Mouse (Mus musculus): Measurements from ENCODE around the gene Serpina3m. TPM values are rescaled to one million over a fixed set of nuclear protein-coding genes. Genes with fewer than 3 reads are reported as not detected.
"Not testable (repeated sequence)": the region's sequence is repeated elsewhere in the genome, so short reads cannot be mapped to it uniquely, and the experiment has no call there.

Gene Serpina3m
- polyA plus RNA-seq (2015; fragmentation: Nextera tagmentation; extraction: Ambion mirVana), result not detected in 2 replicates

DNA sequence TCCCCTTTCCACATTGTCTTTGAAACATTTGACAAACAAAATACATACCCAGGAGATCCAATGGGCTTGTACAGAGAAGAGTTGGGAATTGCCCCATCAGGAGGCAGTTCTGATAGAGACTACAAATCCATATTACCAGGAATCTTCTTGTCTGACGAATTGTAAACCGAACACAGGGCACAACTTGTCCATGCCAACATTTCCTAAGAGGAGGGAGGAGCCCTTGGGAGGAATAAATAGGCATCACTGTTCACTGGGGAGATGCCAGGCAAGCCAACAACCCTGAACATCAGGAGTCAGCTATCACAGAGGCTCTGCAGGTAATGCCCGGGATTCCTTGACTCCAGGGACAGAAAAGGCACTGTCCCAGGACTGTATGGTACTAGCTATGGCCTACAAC lies at the start of gene Serpina3m, which contains the start of gene Serpina3k:
Serpina3m (plus strand) TSS at position 261 of the 400 bp plus-strand sequence.
Serpina3k (plus strand) TSS at position 261 of the 400 bp plus-strand sequence.
- H3K27me3 ChIP-seq (replicated peaks); H3K9ac ChIP-seq; H3K9me3 ChIP-seq; H3K36me3 ChIP-seq (replicated peaks); H3K4me3 ChIP-seq; H3K4me2 ChIP-seq; H3K27ac ChIP-seq; ATAC-seq (replicated peaks); H3K4me1 ChIP-seq: not testable (repeated sequence)
- 89% methylated on average over 3 of the region's 3 CpGs for WGBS

GRCm38 (mm10) chr12:104289872-104290271 lies 48.4 kb upstream of the Serpina3m start:
- ATAC-seq (replicated peaks), result no peak
- Histone ChIP-seq H3K9me3 (no peaks in the 10 kb centered on the region), H3K9ac (no peak overlapping the region), H3K27ac (no peak overlapping the region), H3K4me1 (no peaks in the 10 kb centered on the region), H3K4me2 (no peak overlapping the region), H3K36me3 (replicated peaks) (no peaks in the 10 kb centered on the region), H3K27me3 (replicated peaks) (no peaks in the 10 kb centered on the region), H3K4me3 (no peak overlapping the region)
- WGBS, result 49% methylated on average over 4 of the region's 4 CpGs

GRCm38 (mm10) chr12:104293963-104294362 lies 44.3 kb upstream of the Serpina3m start:
- no peak overlapping the region for H3K27ac ChIP-seq
- no peak overlapping the region for H3K4me3 ChIP-seq
- no peaks in the 10 kb centered on the region for H3K9me3 ChIP-seq
- whole genome bisulfite sequencing, result 97% methylated on average over 2 of the region's 2 CpGs
- H3K36me3 ChIP-seq (replicated peaks), result no peaks in the 10 kb centered on the region
- no peak overlapping the region for H3K4me2 ChIP-seq
- no peaks in the 10 kb centered on the region for H3K27me3 ChIP-seq (replicated peaks)
- H3K4me1 ChIP-seq, result no peaks in the 10 kb centered on the region
- no peak overlapping the region for H3K9ac ChIP-seq
- no peak for ATAC-seq (replicated peaks)

DNA sequence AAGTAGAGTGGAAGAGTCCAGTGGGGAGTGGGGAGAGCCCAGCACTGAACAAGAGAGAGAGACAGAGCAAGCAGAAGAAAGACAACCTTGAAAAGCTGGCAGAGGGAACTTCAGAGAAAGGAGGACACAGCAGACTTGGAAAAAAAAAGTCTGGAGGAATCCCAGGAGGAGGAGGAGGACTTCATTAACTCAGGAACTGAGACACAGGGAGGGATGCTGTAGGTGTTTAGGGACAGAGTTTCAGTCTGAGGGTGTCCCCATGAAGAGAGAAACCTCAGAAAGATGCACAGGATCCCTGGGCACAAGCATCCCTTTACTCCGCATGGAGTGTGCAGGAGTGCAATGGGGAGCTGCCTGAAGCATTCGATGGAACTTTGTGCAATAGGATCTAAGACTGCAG lies 40.2 kb upstream of the Serpina3m start:
- no peak overlapping the region for H3K9ac ChIP-seq
- H3K4me3 ChIP-seq, result no peak overlapping the region
- no peaks in the 10 kb centered on the region for H3K9me3 ChIP-seq
- H3K27me3 ChIP-seq (replicated peaks), result no peaks in the 10 kb centered on the region
- H3K4me2 ChIP-seq, result no peak overlapping the region
- no peaks in the 10 kb centered on the region for H3K36me3 ChIP-seq (replicated peaks)
- H3K4me1 ChIP-seq, result no peaks in the 10 kb centered on the region
- ATAC-seq (replicated peaks), result no peak
- WGBS, result 77% methylated on average over 2 of the region's 2 CpGs
- H3K27ac ChIP-seq, result no peak overlapping the region

DNA sequence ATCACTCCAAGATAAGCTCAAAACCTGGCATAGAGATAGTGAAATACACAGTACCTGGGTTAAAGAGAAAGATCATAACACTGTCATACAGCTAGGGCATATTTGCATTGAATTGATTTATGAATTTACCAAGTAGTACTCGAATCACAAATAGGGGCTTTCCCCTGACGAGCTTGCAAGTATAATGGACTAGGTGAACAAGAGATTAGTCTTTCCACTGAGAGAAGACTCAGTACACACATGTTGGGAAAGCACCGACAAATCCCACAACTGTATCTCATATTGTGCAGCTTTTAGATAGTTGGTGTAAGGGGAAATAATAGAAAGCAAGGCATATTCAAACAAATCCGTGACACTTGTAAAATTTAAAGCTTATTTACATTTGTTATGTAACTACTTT lies 32.3 kb upstream of the Serpina3m start:
- H3K36me3 ChIP-seq (replicated peaks), result no peaks in the 10 kb centered on the region
- no peaks in the 10 kb centered on the region for H3K27me3 ChIP-seq (replicated peaks)
- H3K4me3 ChIP-seq, result no peak overlapping the region
- no peak overlapping the region for H3K4me2 ChIP-seq
- H3K27ac ChIP-seq, result no peak overlapping the region
- no peaks in the 10 kb centered on the region for H3K4me1 ChIP-seq
- H3K9me3 ChIP-seq, result no peaks in the 10 kb centered on the region
- H3K9ac ChIP-seq, result no peak overlapping the region
- no peak for ATAC-seq (replicated peaks)
- WGBS, result 85% methylated on average over 4 of the region's 4 CpGs

- Histone ChIP-seq H3K27me3 (replicated peaks) (no peaks in the 10 kb centered on the region), H3K36me3 (replicated peaks) (no peaks in the 10 kb centered on the region), H3K4me3 (no peak within 1 kb of the TSS), H3K27ac (no peak within 1 kb of the TSS), H3K4me1 (no peaks in the 10 kb centered on the region), H3K9ac (no peak within 1 kb of the TSS), H3K9me3 (no peaks in the 10 kb centered on the region), H3K4me2 (no peak within 1 kb of the TSS)
- no peak for ATAC-seq (replicated peaks)
- WGBS, result 97% methylated on average over 1 of the region's 1 CpGs
Observed at GRCm38 (mm10) chr12:104314253-104314652, 24.0 kb upstream of the Serpina3m start, which contains the start of gene Serpina3j. Gene Serpina3j, plus strand, starts transcription at chr12:104314553.

- ATAC-seq (replicated peaks), result no peak
- H3K4me2 ChIP-seq, result no peak overlapping the region
- H3K4me3 ChIP-seq, result no peak overlapping the region
- no peaks in the 10 kb centered on the region for H3K36me3 ChIP-seq (replicated peaks)
- H3K9me3 ChIP-seq, result no peaks in the 10 kb centered on the region
- no peak overlapping the region for H3K9ac ChIP-seq
- no peaks in the 10 kb centered on the region for H3K27me3 ChIP-seq (replicated peaks)
- H3K27ac ChIP-seq, result no peak overlapping the region
- WGBS, result 86% methylated on average over 1 of the region's 1 CpGs
- no peaks in the 10 kb centered on the region for H3K4me1 ChIP-seq
Observed at GRCm38 (mm10) chr12:104322454-104322853, 15.8 kb upstream of the Serpina3m start.

GRCm38 (mm10) chr12:104331701-104332100 lies 6.6 kb upstream of the Serpina3m start:
- Histone ChIP-seq H3K27me3 (replicated peaks) (no peaks in the 10 kb centered on the region), H3K9ac (no peak overlapping the region), H3K36me3 (replicated peaks) (no peaks in the 10 kb centered on the region), H3K27ac (no peak overlapping the region), H3K4me1 (no peaks in the 10 kb centered on the region), H3K9me3 (no peaks in the 10 kb centered on the region), H3K4me3 (no peak overlapping the region), H3K4me2 (no peak overlapping the region)
- WGBS, result 32% methylated on average over 1 of the region's 1 CpGs
- ATAC-seq (replicated peaks), result no peak

DNA sequence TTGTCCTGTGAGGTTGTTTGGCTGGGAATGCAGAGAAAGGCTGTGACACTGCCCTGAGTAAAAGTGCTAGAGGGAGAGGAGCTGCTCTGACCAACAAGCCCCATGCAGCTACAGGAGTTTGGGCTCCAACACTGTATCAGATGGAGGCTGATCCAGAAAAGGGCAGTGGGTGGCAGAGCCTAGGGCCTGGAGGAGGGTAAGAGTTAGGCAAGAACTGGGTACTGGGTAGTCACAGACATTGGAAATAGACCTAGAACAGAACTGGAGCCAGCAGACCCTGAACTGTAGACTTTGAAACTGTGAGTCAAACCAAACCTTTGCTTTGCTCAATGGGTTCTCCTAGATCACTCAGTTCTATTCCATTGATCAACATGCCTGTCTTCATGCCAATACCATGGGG lies 1.4 kb upstream of the Serpina3m start:
- not testable (repeated sequence) for H3K27me3 ChIP-seq (replicated peaks); H3K4me1 ChIP-seq; H3K4me2 ChIP-seq; H3K9me3 ChIP-seq; H3K27ac ChIP-seq; H3K4me3 ChIP-seq; H3K36me3 ChIP-seq (replicated peaks); ATAC-seq (replicated peaks); H3K9ac ChIP-seq

GRCm38 (mm10) chr12:104338705-104339104 lies 419 bp downstream of the Serpina3m start:
- Histone ChIP-seq H3K4me3 (no peak overlapping the region), H3K9me3 (no peaks in the 10 kb centered on the region), H3K36me3 (replicated peaks) (no peaks in the 10 kb centered on the region), H3K4me1 (no peaks in the 10 kb centered on the region), H3K9ac (no peak overlapping the region), H3K27ac (no peak overlapping the region), H3K4me2 (no peak overlapping the region), H3K27me3 (replicated peaks) (no peaks in the 10 kb centered on the region)
- WGBS, result 88% methylated on average over 3 of the region's 3 CpGs
- ATAC-seq (replicated peaks), result no peak

DNA sequence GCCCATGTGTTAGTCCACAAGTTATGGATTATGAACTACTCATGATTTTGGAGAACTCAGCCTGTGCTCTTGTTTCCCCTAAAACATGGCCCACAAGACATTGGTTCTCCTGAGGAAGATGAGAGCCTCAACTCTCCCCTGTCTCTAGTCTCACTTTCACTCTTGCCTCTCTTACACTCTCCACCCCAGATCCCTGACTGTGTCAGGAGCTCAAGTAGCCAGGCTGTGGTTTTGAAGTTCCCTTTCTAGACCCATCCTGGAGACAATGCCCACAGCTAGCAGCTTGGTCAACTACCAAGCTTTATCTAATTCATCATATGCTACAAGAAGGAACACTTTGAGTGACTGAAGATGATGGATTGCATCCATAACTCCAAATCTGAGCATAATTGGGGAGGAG lies 4.2 kb downstream of the Serpina3m start:
- not testable (repeated sequence) for H3K27ac ChIP-seq; H3K27me3 ChIP-seq (replicated peaks); H3K4me2 ChIP-seq; ATAC-seq (replicated peaks); H3K4me3 ChIP-seq; H3K9me3 ChIP-seq; H3K36me3 ChIP-seq (replicated peaks); H3K4me1 ChIP-seq; H3K9ac ChIP-seq

DNA sequence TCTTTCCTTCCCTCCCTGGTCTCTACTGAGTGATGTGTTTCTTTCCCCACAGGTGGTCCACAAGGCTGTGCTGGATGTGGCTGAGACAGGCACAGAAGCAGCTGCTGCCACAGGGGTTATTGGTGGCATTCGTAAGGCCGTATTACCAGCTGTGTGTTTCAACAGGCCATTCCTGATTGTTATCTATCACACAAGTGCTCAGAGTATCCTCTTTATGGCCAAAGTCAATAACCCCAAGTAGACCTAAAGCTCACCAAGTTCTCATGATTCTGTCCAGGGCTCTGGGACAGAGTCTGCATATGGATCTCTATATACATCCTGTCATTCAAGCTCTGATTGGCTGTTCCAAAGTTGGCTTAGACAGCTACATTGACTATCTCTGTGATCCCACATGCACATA lies 6.9 kb downstream of the Serpina3m start:
- no peak overlapping the region for H3K4me3 ChIP-seq
- WGBS, result 95% methylated on average over 2 of the region's 2 CpGs
- ATAC-seq (replicated peaks), result no peak
- no peaks in the 10 kb centered on the region for H3K4me1 ChIP-seq
- H3K36me3 ChIP-seq (replicated peaks), result no peaks in the 10 kb centered on the region
- no peak overlapping the region for H3K27ac ChIP-seq
- H3K9me3 ChIP-seq, result no peaks in the 10 kb centered on the region
- no peak overlapping the region for H3K9ac ChIP-seq
- H3K27me3 ChIP-seq (replicated peaks), result no peaks in the 10 kb centered on the region
- H3K4me2 ChIP-seq, result no peak overlapping the region

- ATAC-seq (replicated peaks), result no peak
- Histone ChIP-seq H3K27ac (no peak overlapping the region), H3K27me3 (replicated peaks) (no peaks in the 10 kb centered on the region), H3K9ac (no peak overlapping the region), H3K4me1 (no peaks in the 10 kb centered on the region), H3K9me3 (no peaks in the 10 kb centered on the region), H3K36me3 (replicated peaks) (no peaks in the 10 kb centered on the region), H3K4me3 (no peak overlapping the region), H3K4me2 (no peak overlapping the region)
Observed at GRCm38 (mm10) chr12:104345707-104346106, 7.4 kb downstream of the Serpina3m start.

GRCm38 (mm10) chr12:104347091-104347490 lies 8.8 kb downstream of the Serpina3m start:
- Histone ChIP-seq H3K36me3 (replicated peaks) (no peaks in the 10 kb centered on the region), H3K4me3 (no peak overlapping the region)
- ATAC-seq (replicated peaks), result no peak

More at GRCm38 (mm10) chr12:104347091-104347490, 8.8 kb downstream of the Serpina3m start:
- no peak overlapping the region for H3K27ac ChIP-seq
- 85% methylated on average over 2 of the region's 2 CpGs for WGBS
- no peak overlapping the region for H3K4me2 ChIP-seq
- H3K9me3 ChIP-seq, result no peaks in the 10 kb centered on the region
- H3K4me1 ChIP-seq, result no peaks in the 10 kb centered on the region
- no peaks in the 10 kb centered on the region for H3K27me3 ChIP-seq (replicated peaks)
- H3K9ac ChIP-seq, result no peak overlapping the region

Measured in midbrain, embryonic 15.5 days (tissue).